In genomic region chr12:85373591-85374560, GRCm38 (mm10) we compare ENCODE assay signal across 8 mouse cellular contexts. TPM values are rescaled to one million over a fixed set of nuclear protein-coding genes. Genes with fewer than 3 reads are reported as not detected.
DNase-seq lines count a peak whose midpoint lies in the region; ATAC-seq and TF ChIP-seq lines count a peak whose summit lies in the region.

No protein-coding gene starts in this region.

- intact Hi-C loops in left cerebral cortex, adult 2 months (cut with DNase I), result loop anchor here (2.0 kb wide), 3 partner anchors 23 to 113 kb away; partner anchors contain the start of gene Fos

- peak overlapping the region; percentile 54 for H3K4me2 ChIP-seq in hindbrain, embryonic 14.5 days (replicated peaks)

- H3K27me3 ChIP-seq in hindbrain, embryonic 14.5 days (ENCODE audit: control insufficient read depth, insufficient read depth, low read length), result no peaks in the 10 kb centered on the region
- H3K27me3 ChIP-seq in megakaryocyte, embryonic 14.5 days (replicated peaks), result no peaks in the 10 kb centered on the region

- peak overlapping the region; percentile 67 for H3K4me3 ChIP-seq in hindbrain, embryonic 14.5 days (replicated peaks; ENCODE audit: low read length)
- peak overlapping the region; percentile 82 for H3K4me3 ChIP-seq in left cerebral cortex, adult 2 months
- H3K4me3 ChIP-seq in megakaryocyte, embryonic 14.5 days (replicated peaks), result peak overlapping the region; percentile 94

- no peaks in the 10 kb centered on the region for H3K36me3 ChIP-seq in hindbrain, embryonic 14.5 days (replicated peaks; ENCODE audit: control insufficient read depth, insufficient read depth)
- peaks cover 3% of the 10 kb centered on the region for H3K36me3 ChIP-seq in megakaryocyte, embryonic 14.5 days (replicated peaks; ENCODE audit: low read length)

- WGBS in hindbrain, embryonic 14.5 days, result 2% methylated on average over 51 of the region's 53 CpGs

- peak overlapping the region; percentile 82 for H3K27ac ChIP-seq in hindbrain, embryonic 14.5 days
- H3K27ac ChIP-seq in left cerebral cortex, adult 2 months, result peak overlapping the region; percentile 96

- H3K9me3 ChIP-seq in hindbrain, embryonic 14.5 days (ENCODE audit: control insufficient read depth, low read length), result no peaks in the 10 kb centered on the region
- H3K9me3 ChIP-seq in megakaryocyte, embryonic 14.5 days, result no peaks in the 10 kb centered on the region

- peak; percentile 77 for ATAC-seq in hindbrain, embryonic 14.5 days (ENCODE audit: low FRiP score)

- peak; percentile 71 for DNase-seq in R1 (ENCODE audit: low read depth, low spot score)
- peak; percentile 68 for DNase-seq in cerebellum, adult 9-11 months
- DNase-seq in frontal cortex, postnatal 10 days (ENCODE audit: low spot score in 2 of 2), result peak; percentile 50 to 60
- no peak for DNase-seq in hindbrain, embryonic 14.5 days (ENCODE audit: low spot score)
- peak; percentile 60 to 71 for DNase-seq in left cerebral cortex, adult 2 months (ENCODE audit: extremely low spot score in 1 of 2, low spot score in 2 of 2)
- DNase-seq in right cerebral cortex, adult 2 months (ENCODE audit: low spot score in 2 of 2), result peak; percentile 52 to 60
- peak; percentile 72 for DNase-seq in urinary bladder, postnatal 25 days (ENCODE audit: low spot score)

- no peak for TF ChIP-seq CTCF in left cerebral cortex, adult 2 months (IDR thresholded peaks at IDR 0.05)

- H3K4me1 ChIP-seq in hindbrain, embryonic 14.5 days (replicated peaks; ENCODE audit: control insufficient read depth, insufficient read depth, low read length), result peaks cover 19% of the 10 kb centered on the region
- H3K4me1 ChIP-seq in megakaryocyte, embryonic 14.5 days, result peaks cover 51% of the 10 kb centered on the region

- H3K9ac ChIP-seq in hindbrain, embryonic 14.5 days, result peak overlapping the region; percentile 82

RNA-seq across cellular contexts. Expression of gene Tmed10, which starts 0.8 kb away (rescaled TPM):
- polyA plus RNA-seq in hindbrain, embryonic 14.5 days (2014; fragmentation: Nextera tagmentation; extraction: Ambion mirVana), result 234 and 256 TPM in 2 replicates
- 100 to 1,000 TPM; 164 to 165 TPM for total RNA-seq in left cerebral cortex, adult 2 months (2021)
- 73.8 and 158 TPM in 2 replicates for polyA plus RNA-seq in megakaryocyte, embryonic 14.5 days (2012; ENCODE audit: insufficient read depth, low replicate concordance)

RNA-seq across cellular contexts. Expression of gene Nek9, which starts 34.7 kb away (rescaled TPM):
- polyA plus RNA-seq in hindbrain, embryonic 14.5 days (2014; fragmentation: Nextera tagmentation; extraction: Ambion mirVana), result 9.5 and 10.0 TPM in 2 replicates
- 10 to 100 TPM; 32.9 to 34.8 TPM for total RNA-seq in left cerebral cortex, adult 2 months (2021)
- 2.0 and 2.6 TPM in 2 replicates for polyA plus RNA-seq in megakaryocyte, embryonic 14.5 days (2012; ENCODE audit: insufficient read depth, low replicate concordance)
